Mouse (Mus musculus): ENCODE measurements around the gene Adam33. TPM values are rescaled to one million over a fixed set of nuclear protein-coding genes. Genes with fewer than 3 reads are reported as not detected.
A peak's percentile ranks its signal among the peaks of the same experiment; 100 is the strongest.
"Not testable (repeated sequence)": the region's sequence is repeated elsewhere in the genome, so short reads cannot be mapped to it uniquely, and the experiment has no call there.

Gene Adam33
- polyA plus RNA-seq (2011; ENCODE audit: insufficient read length, low read depth, missing spikeins), result 15.6 and 23.3 TPM in 2 replicates

- H3K4me1 ChIP-seq (ENCODE audit: control insufficient read depth, insufficient read depth, low read length), result peaks cover 12% of the 10 kb centered on the region
- no peak within 1 kb of the TSS for H3K27ac ChIP-seq (ENCODE audit: insufficient read depth, low read length)
- H3K4me3 ChIP-seq (ENCODE audit: insufficient read depth, low read length), result peak within 1 kb of the TSS; percentile 15
- TF ChIP-seq POLR2A (IDR thresholded peaks at IDR 0.05; ENCODE audit: low read depth, low read length) (0 out of 2 replicates have a peak, but pooled peaks have one; percentile 12), CTCF (IDR thresholded peaks at IDR 0.05; ENCODE audit: borderline replicate concordance, insufficient read depth, low read length) (no peak)
These were observed at the start of gene Adam33 for GRCm38 (mm10) chr2:131063404-131063864. TSS of gene Adam33 (minus strand) at chr2:131063814.

- Histone ChIP-seq H3K27ac (ENCODE audit: insufficient read depth, low read length) (no peak overlapping the region), H3K4me1 (ENCODE audit: control insufficient read depth, insufficient read depth, low read length) (no peaks in the 10 kb centered on the region), H3K4me3 (ENCODE audit: insufficient read depth, low read length) (no peak overlapping the region)
- TF ChIP-seq CTCF (IDR thresholded peaks at IDR 0.05; ENCODE audit: borderline replicate concordance, insufficient read depth, low read length), result no peak
- no peak for TF ChIP-seq POLR2A (IDR thresholded peaks at IDR 0.05; ENCODE audit: low read depth, low read length)
These were observed 42.4 kb upstream of the Adam33 start for GRCm38 (mm10) chr2:131105989-131106388.

GRCm38 (mm10) chr2:131105061-131105460, 41.4 kb upstream of the Adam33 start:
- H3K4me1 ChIP-seq (ENCODE audit: control insufficient read depth, insufficient read depth, low read length); H3K4me3 ChIP-seq (ENCODE audit: insufficient read depth, low read length); H3K27ac ChIP-seq (ENCODE audit: insufficient read depth, low read length): not testable (repeated sequence)

- TF ChIP-seq CTCF (IDR thresholded peaks at IDR 0.05; ENCODE audit: borderline replicate concordance, insufficient read depth, low read length) (no peak), POLR2A (IDR thresholded peaks at IDR 0.05; ENCODE audit: low read depth, low read length) (no peak)
- H3K27ac ChIP-seq (ENCODE audit: insufficient read depth, low read length), result no peak overlapping the region
- no peak overlapping the region for H3K4me3 ChIP-seq (ENCODE audit: insufficient read depth, low read length)
- H3K4me1 ChIP-seq (ENCODE audit: control insufficient read depth, insufficient read depth, low read length), result no peaks in the 10 kb centered on the region
These were observed 40.4 kb upstream of the Adam33 start for GRCm38 (mm10) chr2:131104021-131104420.

- peaks cover 4% of the 10 kb centered on the region for H3K4me1 ChIP-seq (ENCODE audit: control insufficient read depth, insufficient read depth, low read length)
- TF ChIP-seq CTCF (IDR thresholded peaks at IDR 0.05; ENCODE audit: borderline replicate concordance, insufficient read depth, low read length) (no peak), POLR2A (IDR thresholded peaks at IDR 0.05; ENCODE audit: low read depth, low read length) (no peak)
- H3K27ac ChIP-seq (ENCODE audit: insufficient read depth, low read length), result no peak overlapping the region
- H3K4me3 ChIP-seq (ENCODE audit: insufficient read depth, low read length), result no peak overlapping the region
These were observed 37.9 kb upstream of the Adam33 start for GRCm38 (mm10) chr2:131101530-131101929.

GRCm38 (mm10) chr2:131097087-131097486, 33.5 kb upstream of the Adam33 start:
- Histone ChIP-seq H3K4me1 (ENCODE audit: control insufficient read depth, insufficient read depth, low read length) (peaks cover 10% of the 10 kb centered on the region), H3K27ac (ENCODE audit: insufficient read depth, low read length) (peak overlapping the region; percentile 99; the same call in 1 of the 2 replicates), H3K4me3 (ENCODE audit: insufficient read depth, low read length) (no peak overlapping the region)
- TF ChIP-seq POLR2A (IDR thresholded peaks at IDR 0.05; ENCODE audit: low read depth, low read length), result no peak; the same call in 1 of the 2 replicates
- TF ChIP-seq CTCF (IDR thresholded peaks at IDR 0.05; ENCODE audit: borderline replicate concordance, insufficient read depth, low read length), result no peak

DNA sequence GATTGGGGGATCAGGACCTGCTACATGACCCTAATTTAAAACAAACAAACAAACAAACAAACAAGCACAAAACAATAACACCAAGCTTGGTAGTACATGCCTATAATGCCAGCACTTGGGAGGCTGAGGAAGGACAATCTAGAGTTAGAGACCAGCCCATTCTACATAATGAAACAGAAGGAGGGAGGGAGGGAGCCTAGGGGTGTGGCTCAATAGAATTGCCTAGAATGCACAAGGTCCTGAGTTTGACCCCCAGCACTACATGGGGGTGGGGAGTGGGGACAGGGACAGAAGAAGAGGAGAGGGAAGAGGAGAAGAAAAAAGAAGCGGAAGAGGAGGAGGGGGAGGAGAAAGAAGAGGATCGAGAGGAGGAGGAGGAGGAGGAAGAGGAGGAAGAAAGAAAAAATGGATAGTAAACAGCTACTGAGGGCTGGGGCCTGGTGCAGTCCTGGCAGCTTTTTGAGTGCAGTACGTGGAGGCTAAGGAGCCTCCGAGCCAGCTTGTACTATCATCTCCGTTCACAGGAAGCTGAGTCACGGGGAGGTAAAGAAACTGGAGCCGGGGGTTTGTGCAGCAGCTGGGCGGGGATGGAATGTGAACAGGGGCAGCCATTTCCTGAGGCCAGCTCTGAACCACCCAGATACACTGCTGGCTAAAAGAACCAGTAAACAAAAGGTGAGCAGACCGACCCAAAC, 32.6 kb upstream of the Adam33 start:
- H3K4me3 ChIP-seq (ENCODE audit: insufficient read depth, low read length), result no peak overlapping the region
- peaks cover 10% of the 10 kb centered on the region for H3K4me1 ChIP-seq (ENCODE audit: control insufficient read depth, insufficient read depth, low read length)
- peak overlapping the region; percentile 99 for H3K27ac ChIP-seq (ENCODE audit: insufficient read depth, low read length)
- TF ChIP-seq POLR2A (IDR thresholded peaks at IDR 0.05; ENCODE audit: low read depth, low read length) (peak; percentile 32), CTCF (IDR thresholded peaks at IDR 0.05; ENCODE audit: borderline replicate concordance, insufficient read depth, low read length) (no peak)

DNA sequence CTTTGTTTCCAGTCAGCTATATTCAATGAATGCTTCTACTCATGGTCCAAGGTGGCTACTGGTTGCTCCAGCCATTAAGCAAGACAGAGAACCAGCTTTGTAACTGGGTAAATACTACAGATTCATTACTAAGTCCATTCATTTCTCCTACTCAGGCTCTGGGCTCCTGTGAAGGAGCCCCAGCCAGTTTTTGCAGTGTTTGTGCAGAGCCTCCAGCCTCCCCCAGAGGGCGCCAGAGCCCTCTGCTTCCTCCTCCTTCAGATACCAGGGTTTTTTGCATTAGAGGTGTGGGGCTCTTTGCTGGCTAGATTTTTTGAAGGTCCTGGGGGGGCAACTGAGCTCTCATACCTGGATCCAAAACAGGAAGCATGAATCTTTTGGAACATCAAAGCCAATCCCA, 31.2 kb upstream of the Adam33 start:
- H3K27ac ChIP-seq (ENCODE audit: insufficient read depth, low read length), result no peak overlapping the region
- H3K4me3 ChIP-seq (ENCODE audit: insufficient read depth, low read length), result no peak overlapping the region
- H3K4me1 ChIP-seq (ENCODE audit: control insufficient read depth, insufficient read depth, low read length), result peaks cover 10% of the 10 kb centered on the region
- peak; percentile 68 for TF ChIP-seq CTCF (IDR thresholded peaks at IDR 0.05; ENCODE audit: borderline replicate concordance, insufficient read depth, low read length)
- no peak for TF ChIP-seq POLR2A (IDR thresholded peaks at IDR 0.05; ENCODE audit: low read depth, low read length)

GRCm38 (mm10) chr2:131093577-131093976, 30.0 kb upstream of the Adam33 start:
- TF ChIP-seq CTCF (IDR thresholded peaks at IDR 0.05; ENCODE audit: borderline replicate concordance, insufficient read depth, low read length) (no peak), POLR2A (IDR thresholded peaks at IDR 0.05; ENCODE audit: low read depth, low read length) (no peak)
- Histone ChIP-seq H3K4me3 (ENCODE audit: insufficient read depth, low read length) (no peak overlapping the region), H3K27ac (ENCODE audit: insufficient read depth, low read length) (no peak overlapping the region), H3K4me1 (ENCODE audit: control insufficient read depth, insufficient read depth, low read length) (peaks cover 10% of the 10 kb centered on the region)

DNA sequence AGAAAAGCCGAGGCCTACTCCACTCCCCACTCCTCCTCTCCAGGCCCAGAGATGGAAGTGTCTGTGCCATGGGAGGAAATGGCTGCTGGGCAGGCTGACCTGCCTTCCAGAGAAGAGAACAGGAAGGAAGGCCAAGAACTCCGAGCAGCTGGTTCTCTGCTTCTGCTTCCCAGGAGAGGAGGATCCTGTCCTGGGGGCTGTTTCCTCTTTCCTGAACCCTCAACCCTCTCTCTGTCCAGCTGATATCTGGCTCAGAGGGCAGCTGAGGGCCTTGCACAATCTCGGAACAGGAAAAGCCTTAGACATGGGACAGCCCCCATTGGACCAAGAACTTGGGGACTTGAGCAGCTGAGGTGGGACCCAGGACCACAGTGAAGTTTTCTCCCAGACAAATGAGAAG, 27.2 kb upstream of the Adam33 start:
- TF ChIP-seq CTCF (IDR thresholded peaks at IDR 0.05; ENCODE audit: borderline replicate concordance, insufficient read depth, low read length) (no peak), POLR2A (IDR thresholded peaks at IDR 0.05; ENCODE audit: low read depth, low read length) (no peak)
- Histone ChIP-seq H3K27ac (ENCODE audit: insufficient read depth, low read length) (no peak overlapping the region), H3K4me3 (ENCODE audit: insufficient read depth, low read length) (no peak overlapping the region), H3K4me1 (ENCODE audit: control insufficient read depth, insufficient read depth, low read length) (peaks cover 2% of the 10 kb centered on the region; the same call in 1 of the 2 replicates)

Measured in embryonic fibroblast, embryonic 13.5 days (primary cell).